Mouse (Mus musculus): Measurements from ENCODE around the gene Klhdc1.

The Klhdc1 gene

DNA sequence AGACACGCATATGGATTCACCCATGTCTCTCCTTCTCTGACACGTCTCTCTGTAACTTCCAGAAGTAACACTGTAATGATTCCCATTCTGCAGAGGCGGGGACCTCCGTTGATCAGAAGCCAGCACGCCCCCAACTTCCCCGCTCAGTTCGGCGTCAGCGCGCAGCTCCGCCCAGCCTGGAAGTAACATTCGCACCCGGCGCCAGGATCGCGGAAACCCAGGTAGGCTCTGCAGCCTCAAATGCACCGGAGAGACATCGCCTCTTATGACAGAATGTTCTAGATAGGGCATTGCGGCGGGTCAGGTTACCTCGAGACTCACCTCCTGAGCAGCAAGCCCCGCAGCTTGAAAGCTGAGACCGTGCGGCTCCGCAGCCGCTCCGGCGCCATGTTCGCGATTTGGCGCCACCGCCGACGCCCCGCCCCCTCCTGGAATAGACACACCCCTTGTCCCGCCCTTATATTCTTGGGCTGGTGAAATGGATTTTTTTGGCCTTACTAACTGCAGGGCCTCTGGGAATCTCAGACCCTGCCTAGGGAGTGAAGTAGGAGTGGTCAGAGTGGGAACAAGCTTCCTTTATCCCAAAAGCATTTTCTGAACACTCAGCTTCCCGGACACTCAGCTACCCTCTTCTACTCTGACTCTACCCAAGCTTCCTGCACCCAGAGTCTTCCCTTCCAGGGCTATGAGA, 13.1 kb upstream of the Klhdc1 start, which contains the start of gene Pole2:
Pole2 (minus strand) TSS at position 420 of the 691 bp plus-strand sequence.
- DNase-seq (ENCODE audit: low spot score in 2 of 2) = peak; percentile 81 to 85

DNA sequence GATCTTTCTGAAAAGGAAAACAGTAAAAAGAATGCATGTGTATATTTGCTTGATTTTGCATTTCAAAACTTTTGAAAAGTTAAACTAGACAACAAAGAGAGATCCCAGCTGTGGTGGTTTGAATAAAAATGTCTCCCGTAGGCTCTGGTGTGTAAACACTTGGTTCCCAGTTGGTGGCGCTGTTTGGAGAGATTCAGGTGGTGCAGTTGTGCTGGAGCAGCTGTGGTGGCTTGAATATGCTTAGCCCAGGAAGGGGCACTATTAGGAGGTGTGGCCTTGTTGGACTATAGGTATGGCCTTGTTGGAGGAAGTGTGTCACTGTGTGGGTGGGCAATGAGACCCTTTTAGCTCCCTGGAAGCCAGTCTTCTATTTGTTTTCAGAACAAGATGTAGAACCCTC, 11.7 kb upstream of the Klhdc1 start:
- DNase-seq (ENCODE audit: low spot score in 2 of 2) = no peak

DNA sequence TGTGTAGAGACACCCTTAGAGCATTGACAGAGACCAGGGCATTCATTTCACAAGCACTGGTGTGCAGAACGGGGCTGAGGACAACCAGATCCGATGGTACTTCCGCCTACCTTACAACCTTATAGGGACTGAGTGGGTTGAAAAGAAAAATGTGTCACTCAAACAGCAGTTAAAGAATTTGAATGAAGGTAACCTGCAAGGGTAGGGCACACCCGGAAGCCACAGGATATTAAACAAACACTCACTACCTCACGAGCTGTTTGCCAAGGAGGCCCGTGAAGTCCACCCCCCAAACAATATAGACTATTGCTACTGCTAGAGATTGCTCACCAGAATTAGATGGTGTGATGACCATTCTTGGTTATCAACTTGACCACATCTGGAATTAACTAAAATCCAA, 5.2 kb upstream of the Klhdc1 start:
- DNase-seq (ENCODE audit: low spot score in 2 of 2) = no peak

DNA sequence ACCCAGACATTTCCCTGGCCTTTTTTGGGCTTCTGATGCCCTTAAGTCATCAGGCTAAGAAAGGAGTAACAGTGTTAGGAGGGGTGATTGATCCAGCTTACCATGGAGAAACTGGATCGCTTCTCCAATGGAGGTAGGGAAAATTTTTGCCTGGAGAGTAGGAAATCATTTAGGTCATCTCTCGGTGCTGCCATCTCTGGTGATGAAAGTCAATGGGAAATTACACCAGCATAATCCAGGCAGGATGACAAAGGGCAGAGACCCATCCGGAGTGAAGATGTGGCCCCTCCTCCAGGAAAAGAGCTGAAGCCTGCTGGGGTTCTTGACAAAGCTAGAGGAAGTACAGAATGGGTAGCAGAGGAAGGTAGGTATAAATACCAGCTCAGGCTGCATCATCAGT, 2.7 kb upstream of the Klhdc1 start:
- no peak for DNase-seq (ENCODE audit: low spot score in 2 of 2)

DNA sequence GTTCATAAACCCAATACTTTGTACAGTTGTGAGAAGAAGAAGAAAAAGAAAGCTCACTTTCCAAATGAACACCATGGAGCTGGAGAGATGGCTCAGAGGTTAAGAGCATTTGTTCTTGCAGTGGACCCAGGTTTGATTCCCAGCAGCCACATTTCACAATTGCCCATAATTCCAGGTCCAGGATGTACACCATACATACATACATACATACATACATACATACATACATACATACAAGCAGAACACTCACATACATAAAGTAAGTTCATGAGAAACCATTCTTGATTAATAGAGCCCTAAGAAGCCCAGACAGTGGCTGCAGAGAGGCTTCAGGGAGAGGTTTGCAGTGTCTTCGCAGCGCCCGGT, 412 bp downstream of the Klhdc1 start:
- no peak for DNase-seq (ENCODE audit: low spot score in 2 of 2)

DNA sequence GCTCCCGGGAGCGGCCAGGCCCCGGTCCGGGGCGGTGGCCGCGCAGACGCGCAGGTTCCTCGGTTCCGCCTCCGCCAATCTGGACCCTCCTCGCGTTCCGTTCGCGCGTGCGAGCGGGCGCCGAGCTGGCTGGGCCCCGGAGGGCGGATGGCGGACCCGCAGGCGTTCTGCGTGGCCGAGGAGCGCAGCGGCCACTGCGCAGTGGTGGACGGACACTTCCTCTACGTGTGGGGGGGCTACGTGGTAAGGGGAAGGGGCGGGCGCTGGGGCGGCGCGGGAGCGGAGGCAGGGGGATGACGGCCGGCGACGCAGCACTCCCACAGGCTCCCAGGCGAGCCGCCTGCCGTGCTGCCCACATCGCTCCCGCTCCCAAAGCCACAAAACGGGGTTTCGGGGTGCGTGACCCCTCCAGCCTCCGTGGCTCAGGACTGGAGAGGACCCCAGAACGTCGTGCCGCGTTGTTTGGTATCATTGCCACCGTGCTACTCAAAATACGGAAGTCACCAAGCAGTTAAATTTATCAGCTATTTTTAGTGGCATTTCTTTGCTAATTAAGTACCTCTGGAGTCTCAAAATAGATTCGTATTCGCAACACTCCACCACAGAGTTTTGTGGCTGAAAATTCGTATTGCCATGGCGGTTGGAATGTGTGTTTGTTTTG, 925 bp downstream of the Klhdc1 start:
- DNase-seq (ENCODE audit: low spot score in 2 of 2) = peak; percentile 70 to 72

DNA sequence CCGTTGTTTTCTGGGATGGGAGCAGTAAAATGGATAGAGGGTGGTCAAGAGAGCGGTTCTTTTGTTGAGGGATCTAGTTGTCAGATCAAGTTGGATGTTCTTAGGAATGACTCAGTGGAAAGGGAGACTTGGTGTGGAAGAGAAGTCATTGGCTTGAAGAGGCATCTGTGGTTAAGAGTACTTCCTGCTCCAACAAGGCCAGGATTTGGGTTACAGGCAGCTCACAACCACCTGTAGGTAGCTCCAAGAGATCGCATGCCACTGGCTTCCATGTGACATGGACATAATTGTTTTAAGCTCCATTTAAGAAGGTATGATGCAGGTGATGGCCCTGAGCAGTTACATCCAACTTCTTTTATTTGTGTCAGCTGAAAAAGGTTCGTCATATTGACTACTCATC, 8.8 kb downstream of the Klhdc1 start:
- no peak for DNase-seq (ENCODE audit: low spot score in 2 of 2)

DNA sequence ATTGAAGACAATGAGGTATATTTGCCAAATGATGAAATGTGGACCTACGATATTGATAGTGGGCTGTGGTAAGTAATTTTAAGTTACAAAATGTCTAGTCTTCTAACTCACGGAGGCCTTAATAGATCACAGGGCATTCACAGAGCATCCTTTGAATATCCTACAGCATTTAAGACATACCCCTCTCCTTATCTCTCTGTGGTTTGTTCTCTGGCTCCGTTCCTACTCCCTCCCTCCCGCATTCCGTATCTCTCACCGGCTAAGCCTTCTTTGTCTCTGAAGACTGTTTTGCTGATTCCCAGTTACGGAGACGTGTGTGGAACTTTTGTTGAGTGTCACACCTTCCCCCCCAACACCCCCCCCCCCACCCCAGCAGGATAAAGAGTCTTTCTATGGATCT, 9.8 kb downstream of the Klhdc1 start:
- no peak for DNase-seq (ENCODE audit: low spot score in 2 of 2)

DNA sequence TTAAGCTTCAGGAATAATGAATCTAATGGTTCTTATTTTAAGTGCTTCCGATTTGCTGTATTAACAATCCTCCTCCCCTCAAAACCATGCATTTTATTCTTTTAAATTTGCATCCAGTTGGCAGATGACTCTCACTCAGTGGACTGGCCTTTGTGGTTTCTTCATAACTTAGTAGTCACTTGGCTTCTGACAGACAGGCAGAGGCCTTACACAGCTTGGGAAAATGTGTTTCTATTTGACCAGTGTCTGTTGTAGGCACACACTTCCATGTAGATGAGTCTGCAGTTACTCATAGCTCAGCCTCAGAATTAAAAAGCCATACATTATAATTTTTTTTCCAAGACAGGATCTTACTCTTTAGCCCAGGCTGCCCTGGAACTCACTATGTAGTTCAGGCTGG, 12.8 kb downstream of the Klhdc1 start:
- DNase-seq (ENCODE audit: low spot score in 2 of 2) = no peak

DNA sequence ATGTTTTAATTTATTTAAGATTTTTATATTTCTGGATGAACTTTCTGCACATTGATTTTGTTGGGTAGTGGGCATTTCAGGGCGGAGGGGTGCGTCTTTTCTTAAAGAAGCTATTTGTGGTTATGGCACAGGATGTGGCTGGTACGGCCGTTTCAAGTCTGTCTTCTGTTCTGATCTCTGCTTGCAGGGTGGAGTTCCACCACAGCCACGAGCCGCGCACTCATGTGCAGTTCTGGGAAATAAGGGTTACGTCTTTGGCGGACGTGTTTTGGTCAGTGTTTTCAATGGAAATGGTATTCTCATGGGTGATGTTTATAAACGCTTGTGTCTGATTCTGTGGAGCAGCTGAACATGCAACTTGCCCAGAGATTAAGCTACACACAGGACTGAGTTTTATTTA, 16.9 kb downstream of the Klhdc1 start:
- no peak for DNase-seq (ENCODE audit: low spot score in 2 of 2)

DNA sequence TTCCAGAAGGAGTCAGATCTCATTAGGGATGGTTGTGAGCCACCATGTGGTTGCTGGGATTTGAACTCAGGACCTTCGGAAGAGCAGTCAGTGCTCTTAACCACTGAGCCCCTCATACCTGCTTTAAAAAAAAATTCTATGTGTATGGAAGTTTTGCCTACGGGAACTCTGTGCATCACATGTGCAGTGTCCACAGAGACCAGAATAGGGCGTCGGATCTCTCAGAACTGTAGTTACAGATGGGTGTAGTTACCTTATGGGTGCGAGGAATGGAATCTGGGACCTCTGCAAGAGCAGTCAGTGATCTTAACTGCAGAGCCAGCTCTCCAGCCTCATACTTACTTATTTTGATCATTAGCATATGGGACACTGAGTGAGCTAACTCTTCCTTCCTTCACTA, 21.3 kb downstream of the Klhdc1 start:
- DNase-seq (ENCODE audit: low spot score in 2 of 2) = no peak

DNA sequence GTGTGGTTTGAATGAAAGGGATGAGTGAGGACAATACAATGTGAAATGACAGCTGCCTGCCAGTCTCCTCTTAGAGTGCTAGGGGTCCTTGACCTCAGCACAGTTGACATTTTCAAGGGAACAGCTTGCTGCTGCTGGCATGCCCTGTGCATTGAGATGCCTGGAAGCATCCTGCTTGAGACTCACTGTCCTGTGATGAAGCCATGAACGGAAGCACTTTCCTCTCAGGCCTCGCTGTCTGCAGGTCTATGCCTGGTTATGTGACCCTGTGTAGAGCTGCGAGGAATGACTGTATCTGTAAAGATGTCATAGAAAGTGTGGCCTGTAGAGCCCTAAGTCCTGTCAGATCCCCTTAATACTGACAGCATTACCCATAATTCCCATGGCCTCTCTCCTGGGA, 24.1 kb downstream of the Klhdc1 start:
- DNase-seq (ENCODE audit: low spot score in 2 of 2) = no peak

DNA sequence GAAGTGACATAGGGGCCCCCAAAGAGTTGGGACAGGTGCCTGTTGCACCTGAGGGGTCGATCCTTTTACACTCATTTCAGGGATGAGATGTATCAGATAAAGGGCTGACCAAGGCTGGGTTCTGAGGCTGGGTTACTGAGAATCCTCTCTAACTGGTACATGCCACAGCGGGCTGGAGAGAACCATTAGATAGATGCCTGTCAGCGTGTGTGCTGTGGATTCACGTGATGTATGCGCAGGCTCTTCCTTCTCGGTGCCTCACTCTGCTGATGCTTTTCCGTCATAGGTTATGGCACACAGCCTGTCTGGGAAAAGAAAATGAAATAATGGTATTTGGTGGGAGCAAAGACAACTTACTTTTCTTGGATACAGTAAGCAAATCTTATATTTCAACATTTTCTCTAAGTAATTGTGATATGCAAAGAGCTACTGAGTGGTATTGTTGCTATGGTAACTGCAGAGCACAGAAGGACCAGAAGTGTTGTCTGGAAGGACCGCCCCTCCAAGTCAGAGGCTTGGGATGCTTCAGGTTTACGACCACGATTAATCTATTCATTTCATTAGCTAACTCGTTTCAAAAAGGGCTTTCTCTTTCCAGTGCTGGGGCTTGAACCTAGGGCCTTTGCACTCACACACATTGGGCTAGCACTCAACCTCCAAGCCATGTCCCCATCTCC, 27.1 kb downstream of the Klhdc1 start:
- peak in 1 of 2 experiments; percentile 12 for DNase-seq (ENCODE audit: low spot score in 2 of 2)

DNA sequence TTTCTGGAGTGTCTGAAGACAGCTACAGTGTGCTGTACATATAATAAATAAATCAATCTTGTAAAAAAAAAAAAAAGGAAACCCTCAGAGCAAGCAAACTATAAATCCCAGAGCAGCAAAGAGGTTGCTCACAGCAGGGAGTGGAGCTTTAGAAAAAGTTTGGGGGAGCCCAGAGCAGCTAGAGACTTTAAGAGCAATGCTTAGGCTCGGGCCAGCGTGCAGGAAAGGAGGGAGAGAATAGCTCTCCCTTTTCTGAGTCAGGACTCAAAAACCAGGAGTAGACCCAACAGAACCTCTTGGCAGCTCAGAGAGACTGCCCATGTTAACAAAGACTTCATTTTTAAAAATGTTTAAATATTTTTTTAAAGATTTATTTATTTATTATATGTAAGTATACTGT, 28.0 kb downstream of the Klhdc1 start:
- DNase-seq (ENCODE audit: low spot score in 2 of 2) = no peak

DNA sequence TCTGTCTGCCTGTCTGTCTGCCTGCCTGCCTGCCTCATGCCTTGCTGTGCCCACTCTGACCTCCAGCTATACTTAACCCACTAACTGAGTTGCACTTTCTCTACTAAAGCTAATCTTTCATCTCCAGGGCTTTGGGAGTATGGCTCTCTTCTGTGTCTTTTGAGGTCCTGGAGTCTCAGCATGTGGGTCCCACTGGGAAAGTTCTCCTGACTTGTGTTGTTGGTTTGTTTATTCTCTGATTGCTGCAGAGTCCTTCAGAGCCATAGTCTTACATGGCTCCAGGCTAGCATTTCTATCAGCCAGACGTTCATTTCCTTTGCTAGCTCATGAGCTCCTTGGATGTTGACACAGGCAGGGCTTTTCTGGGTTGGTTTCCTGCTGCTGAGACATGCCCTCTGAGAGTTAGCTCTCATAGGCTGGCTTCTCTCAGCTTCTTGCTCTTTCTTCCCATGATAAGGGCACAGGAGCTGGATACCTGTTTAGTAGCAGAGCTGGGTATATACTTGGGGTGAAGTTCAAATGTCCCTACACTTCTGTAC, 39.0 kb downstream of the Klhdc1 start:
- DNase-seq (ENCODE audit: low spot score in 2 of 2) = no peak

DNA sequence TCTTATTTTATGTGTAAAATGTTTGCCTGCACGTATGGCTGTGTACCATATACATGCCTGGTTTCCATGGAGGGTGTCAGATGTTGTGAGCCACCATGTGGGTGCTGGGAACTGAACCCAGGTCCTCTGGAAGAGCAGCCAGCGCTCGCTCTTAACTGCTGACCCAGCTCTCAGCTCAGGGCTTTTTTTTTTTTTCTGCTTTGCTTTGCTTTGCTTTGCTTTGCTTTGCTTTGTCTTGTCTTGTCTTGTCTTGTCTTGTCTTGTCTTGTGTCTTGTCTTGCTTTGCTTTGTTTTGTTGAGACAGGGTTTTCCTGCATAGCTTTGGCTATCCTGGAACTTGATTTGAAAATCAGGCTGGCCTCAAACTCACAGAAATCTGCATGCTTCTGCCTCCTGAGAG, 39.9 kb downstream of the Klhdc1 start:
- DNase-seq (ENCODE audit: low spot score in 2 of 2) = no peak

DNA sequence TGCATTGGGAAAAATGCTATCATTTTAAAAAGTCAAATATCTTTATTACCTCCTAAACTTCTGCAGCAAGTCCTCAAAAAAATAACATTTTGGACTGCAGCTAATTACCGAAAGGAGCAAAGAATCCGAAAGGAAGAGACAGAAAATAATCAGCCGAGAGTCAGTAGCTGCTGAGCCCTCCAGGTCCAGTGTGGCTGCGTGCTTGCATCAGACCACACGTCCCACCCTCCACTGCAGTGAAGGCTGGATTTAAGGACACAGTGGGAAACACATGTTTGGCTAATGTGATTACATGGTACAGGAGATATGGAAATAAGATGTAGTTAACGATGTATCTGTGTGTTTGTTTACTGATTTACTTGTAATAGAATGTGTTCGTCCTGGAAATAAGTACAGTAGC, 42.2 kb downstream of the Klhdc1 start:
- DNase-seq (ENCODE audit: low spot score in 2 of 2) = no peak

DNA sequence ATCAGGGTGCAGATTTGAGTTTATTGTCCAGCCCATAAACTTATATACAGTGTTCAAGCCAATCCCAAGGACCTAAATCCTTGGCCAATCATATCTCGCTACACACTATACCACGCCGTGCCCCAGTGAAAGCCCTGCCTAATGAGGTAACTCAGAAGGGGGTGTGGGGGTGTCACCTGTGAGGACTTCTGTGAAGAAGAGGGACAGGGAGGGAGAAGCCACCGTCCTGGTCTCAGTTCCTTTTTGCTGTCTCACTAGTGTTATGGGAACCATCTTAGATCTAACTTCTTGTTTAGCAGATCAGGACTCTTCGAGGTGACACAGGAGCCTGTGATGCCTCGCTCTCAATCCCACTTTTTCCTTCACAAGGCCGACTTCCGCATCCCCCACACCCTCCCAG, 46.6 kb downstream of the Klhdc1 start:
- DNase-seq (ENCODE audit: low spot score in 2 of 2) = no peak

DNA sequence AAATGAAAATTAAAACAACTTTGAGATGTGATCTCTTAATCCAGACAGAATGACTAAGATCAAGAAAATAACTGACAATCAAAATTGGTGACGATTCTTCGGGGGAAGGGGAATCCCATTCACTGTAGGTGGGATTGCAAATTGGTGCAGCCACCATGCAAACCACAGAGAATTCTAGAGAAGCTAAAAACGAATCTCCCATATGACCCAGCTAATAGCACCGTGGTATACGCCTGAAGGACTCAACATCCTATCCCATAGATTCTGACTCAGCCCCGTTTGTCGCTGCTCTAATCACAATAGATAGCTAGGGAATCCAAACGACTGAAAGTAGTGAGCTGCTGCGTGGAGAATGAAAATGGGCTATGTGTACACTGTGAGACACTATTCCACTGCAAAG, 47.7 kb downstream of the Klhdc1 start:
- DNase-seq (ENCODE audit: low spot score in 2 of 2) = no peak

DNA sequence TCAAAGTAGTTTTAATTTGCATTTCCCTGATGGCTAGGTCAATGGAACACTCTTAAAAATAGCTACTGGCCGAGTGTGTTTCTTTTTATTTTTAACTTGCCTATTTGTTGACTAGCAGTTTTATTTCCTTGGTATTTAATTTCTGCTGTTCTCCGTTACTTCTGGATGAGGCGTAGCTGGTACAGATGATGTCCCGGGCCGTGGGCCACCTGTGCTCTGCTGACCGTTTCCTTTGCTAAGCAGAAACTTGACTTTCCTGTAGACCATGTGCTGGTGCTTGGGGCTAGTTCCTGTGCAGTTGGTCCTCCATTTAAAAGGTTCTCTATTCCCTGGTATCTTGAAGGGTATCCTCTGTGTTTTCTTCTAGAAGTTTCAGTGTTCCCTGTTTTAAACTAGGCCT, 51.4 kb downstream of the Klhdc1 start:
- no peak for DNase-seq (ENCODE audit: low spot score in 2 of 2)

DNA sequence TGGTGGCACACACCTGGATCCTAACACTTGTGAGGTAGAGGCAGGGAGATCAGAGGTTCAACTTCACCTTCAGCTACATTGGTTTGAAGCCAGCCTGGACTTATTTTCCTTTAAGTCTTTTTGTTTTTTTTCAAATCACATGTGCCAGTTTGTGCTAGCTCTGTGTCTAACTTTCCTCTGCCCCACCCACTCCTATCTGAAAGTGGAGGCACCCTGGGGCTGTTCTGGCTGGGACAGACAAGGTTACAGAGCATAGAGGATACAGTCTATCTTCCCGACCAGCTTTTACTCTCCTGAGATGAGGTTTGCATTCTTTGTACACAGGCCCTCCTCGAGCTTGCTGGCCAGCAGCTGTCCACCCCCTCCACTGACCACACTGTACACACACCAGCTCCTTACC, 52.8 kb downstream of the Klhdc1 start:
- DNase-seq (ENCODE audit: low spot score in 2 of 2) = no peak

DNA sequence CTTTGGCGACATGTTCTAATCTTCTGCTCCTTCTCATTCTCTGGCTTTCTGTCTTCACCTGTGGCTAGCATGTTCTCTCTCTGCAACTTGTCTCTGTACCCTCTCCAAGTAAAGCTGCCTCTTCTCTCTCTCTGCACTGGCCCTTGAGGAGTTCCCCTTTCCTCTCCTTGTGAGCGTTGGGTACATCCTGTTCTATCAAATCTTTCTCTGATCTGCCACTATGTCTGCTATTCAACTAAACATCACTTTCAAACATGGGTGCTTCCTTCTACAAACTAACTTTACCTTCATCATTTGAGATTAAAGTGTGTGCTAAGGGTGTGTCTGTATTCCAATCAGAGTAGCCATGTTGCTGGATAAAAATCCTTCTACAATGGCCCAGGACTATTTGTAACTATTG, 54.0 kb downstream of the Klhdc1 start:
- DNase-seq (ENCODE audit: low spot score in 2 of 2) = no peak

DNA sequence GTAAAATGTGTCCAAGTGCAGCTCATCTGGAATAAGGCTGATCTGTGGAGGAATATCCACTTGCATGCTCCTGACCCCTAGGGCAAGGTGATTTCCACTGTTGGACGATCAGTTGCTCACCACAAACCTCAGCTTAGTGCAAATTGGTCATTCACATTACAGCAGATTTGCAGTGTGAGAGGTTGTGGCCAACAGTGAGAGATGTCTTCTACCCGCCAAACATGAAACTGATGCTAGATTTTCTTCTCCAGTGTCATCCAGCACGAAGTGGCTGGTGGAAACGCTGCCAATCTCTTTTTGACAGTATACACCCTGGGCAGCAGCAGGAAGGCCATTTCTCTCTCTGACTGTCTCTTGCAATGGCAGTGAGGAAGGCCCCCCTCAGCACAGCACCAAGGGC, 54.7 kb downstream of the Klhdc1 start:
- peak in 1 of 2 experiments; percentile 14 for DNase-seq (ENCODE audit: low spot score in 2 of 2)

Data from frontal cortex, postnatal 36 days (tissue).